Mouse (Mus musculus) stomach, postnatal 0 days (tissue): ENCODE measurements around the gene St3gal3.

Experiments used
- CTCF ChIP-seq: IDR thresholded peaks from 2 replicates; pipeline ENCODE4 v1.5.1; 2016; ENCODE audit warnings: antibody characterized with exemption, low read depth, mild to moderate bottlenecking, moderate library complexity
- EP300 ChIP-seq: optimal IDR thresholded peaks from 2 replicates; pipeline ENCODE3; 2016; ENCODE audit warnings: antibody characterized with exemption

- TF ChIP-seq CTCF (no peak), EP300 (no peak)
These were observed 76.5 kb downstream of the St3gal3 start for GRCm38 (mm10) chr4:118058116-118058677.
